Mouse (Mus musculus) cerebellum, adult 2 months (tissue): ENCODE results near the gene Gm17949.

Experiments
- CTCF ChIP-seq: fragments of 200-500 bp; IDR thresholded peaks from 2 replicates; pipeline ENCODE4 v1.5.1; 2011; ENCODE audit warnings: low read depth, mild to moderate bottlenecking, control low read depth, low read length, moderate library complexity, borderline replicate concordance; ENCODE audit not compliant: insufficient read depth
- POLR2A ChIP-seq: fragments of 200-500 bp; IDR thresholded peaks from 2 replicates; pipeline ENCODE4 v1.6.1; 2011; ENCODE audit warnings: low read length, control low read depth, borderline replicate concordance; ENCODE audit not compliant: insufficient read depth

DNA sequence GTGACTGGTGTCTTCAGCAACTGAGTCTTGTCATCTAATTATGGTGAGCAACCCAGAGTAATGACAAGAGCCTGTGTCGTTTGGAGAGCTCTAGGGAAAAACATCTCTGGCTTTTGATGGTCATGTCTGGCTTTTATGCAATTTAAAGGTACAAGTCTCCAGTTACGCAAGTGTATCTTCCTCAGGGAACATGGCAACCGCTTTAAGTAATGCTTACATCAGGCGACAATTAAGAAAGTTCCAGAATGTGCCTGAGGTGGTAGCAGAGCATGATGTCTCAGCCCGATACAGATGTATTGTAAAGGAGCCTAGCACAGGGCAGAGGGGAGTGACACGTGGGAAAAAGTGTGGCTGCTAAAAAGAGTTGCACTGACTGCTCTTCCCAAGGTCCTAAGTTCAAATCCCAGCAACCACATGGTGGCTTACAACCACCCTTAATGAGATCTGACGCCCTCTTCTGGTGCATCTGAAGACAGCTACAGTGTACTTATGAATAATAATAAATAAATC lies 22.3 kb upstream of the Gm17949 start:
- TF ChIP-seq CTCF (no peak), POLR2A (no peak)
